Mouse (Mus musculus): ENCODE data around the gene Ift57. TPM values are rescaled to one million over a fixed set of nuclear protein-coding genes. Genes with fewer than 3 reads are reported as not detected.

Ift57 gene
- 23.7 and 25.0 TPM in 2 replicates for polyA plus RNA-seq (2016; fragmentation: Nextera tagmentation; extraction: Ambion mirVana)

- peak; percentile 99 for DNase-seq (ENCODE audit: extremely low spot score, low spot score)
- H3K4me1 ChIP-seq: peaks cover 20% of the 10 kb centered on the region
- no peaks in the 10 kb centered on the region for H3K9me3 ChIP-seq
- H3K4me3 ChIP-seq: peak within 1 kb of the TSS; percentile 76
- H3K36me3 ChIP-seq (replicated peaks): no peaks in the 10 kb centered on the region
- H3K27ac ChIP-seq: peak within 1 kb of the TSS; percentile 91
- 4% methylated on average over 51 of the region's 53 CpGs for WGBS
- no peaks in the 10 kb centered on the region for H3K27me3 ChIP-seq (ENCODE audit: poor library complexity, severe bottlenecking)
Measured at GRCm38 (mm10) chr16:49698620-49699525, at the start of gene Ift57. TSS of gene Ift57 (plus strand) at chr16:49699233.

GRCm38 (mm10) chr16:49657182-49657581 is 41.9 kb upstream of the Ift57 start:
- Histone ChIP-seq H3K9me3 (no peaks in the 10 kb centered on the region), H3K4me1 (no peaks in the 10 kb centered on the region)
- 89% methylated on average over 4 of the region's 4 CpGs for WGBS

GRCm38 (mm10) chr16:49658029-49658428 is 41.0 kb upstream of the Ift57 start:
- H3K9me3 ChIP-seq: no peaks in the 10 kb centered on the region
- H3K27ac ChIP-seq: no peak overlapping the region
- no peaks in the 10 kb centered on the region for H3K27me3 ChIP-seq (ENCODE audit: poor library complexity, severe bottlenecking)
- WGBS: 76% methylated on average over 5 of the region's 5 CpGs
- no peak for DNase-seq (ENCODE audit: extremely low spot score, low spot score)
- no peaks in the 10 kb centered on the region for H3K4me1 ChIP-seq
- H3K4me3 ChIP-seq: no peak overlapping the region
- no peaks in the 10 kb centered on the region for H3K36me3 ChIP-seq (replicated peaks)

More at GRCm38 (mm10) chr16:49657182-49657581, 41.9 kb upstream of the Ift57 start:
- no peak for DNase-seq (ENCODE audit: extremely low spot score, low spot score)
- no peak overlapping the region for H3K27ac ChIP-seq
- H3K27me3 ChIP-seq (ENCODE audit: poor library complexity, severe bottlenecking): no peaks in the 10 kb centered on the region
- no peak overlapping the region for H3K4me3 ChIP-seq
- no peaks in the 10 kb centered on the region for H3K36me3 ChIP-seq (replicated peaks)

GRCm38 (mm10) chr16:49659131-49659530 is 39.9 kb upstream of the Ift57 start:
- no peaks in the 10 kb centered on the region for H3K36me3 ChIP-seq (replicated peaks)
- H3K27ac ChIP-seq: no peak overlapping the region
- H3K9me3 ChIP-seq: no peaks in the 10 kb centered on the region
- WGBS: 84% methylated on average over 2 of the region's 2 CpGs
- no peaks in the 10 kb centered on the region for H3K27me3 ChIP-seq (ENCODE audit: poor library complexity, severe bottlenecking)
- H3K4me3 ChIP-seq: no peak overlapping the region
- DNase-seq (ENCODE audit: extremely low spot score, low spot score): no peak
- H3K4me1 ChIP-seq: no peaks in the 10 kb centered on the region

- 86% methylated on average over 3 of the region's 3 CpGs for WGBS
- Histone ChIP-seq H3K36me3 (replicated peaks) (no peaks in the 10 kb centered on the region), H3K4me3 (no peak overlapping the region), H3K27ac (no peak overlapping the region), H3K9me3 (no peaks in the 10 kb centered on the region), H3K27me3 (ENCODE audit: poor library complexity, severe bottlenecking) (no peaks in the 10 kb centered on the region), H3K4me1 (no peaks in the 10 kb centered on the region)
- DNase-seq (ENCODE audit: extremely low spot score, low spot score): no peak
Measured at GRCm38 (mm10) chr16:49660111-49660510, 38.9 kb upstream of the Ift57 start.

GRCm38 (mm10) chr16:49662201-49662600 is 36.8 kb upstream of the Ift57 start:
- H3K27me3 ChIP-seq (ENCODE audit: poor library complexity, severe bottlenecking): no peaks in the 10 kb centered on the region
- no peaks in the 10 kb centered on the region for H3K36me3 ChIP-seq (replicated peaks)
- 86% methylated on average over 6 of the region's 6 CpGs for WGBS

GRCm38 (mm10) chr16:49664677-49665076 is 34.4 kb upstream of the Ift57 start:
- Histone ChIP-seq H3K4me3 (no peak overlapping the region), H3K27me3 (ENCODE audit: poor library complexity, severe bottlenecking) (no peaks in the 10 kb centered on the region), H3K9me3 (no peaks in the 10 kb centered on the region), H3K36me3 (replicated peaks) (no peaks in the 10 kb centered on the region), H3K27ac (no peak overlapping the region), H3K4me1 (no peaks in the 10 kb centered on the region)
- WGBS: 89% methylated on average over 7 of the region's 7 CpGs
- DNase-seq (ENCODE audit: extremely low spot score, low spot score): no peak

More at GRCm38 (mm10) chr16:49662201-49662600, 36.8 kb upstream of the Ift57 start:
- Histone ChIP-seq H3K9me3 (no peaks in the 10 kb centered on the region), H3K4me3 (no peak overlapping the region), H3K27ac (no peak overlapping the region), H3K4me1 (no peaks in the 10 kb centered on the region)
- no peak for DNase-seq (ENCODE audit: extremely low spot score, low spot score)

- no peaks in the 10 kb centered on the region for H3K9me3 ChIP-seq
- no peak overlapping the region for H3K27ac ChIP-seq
- peaks cover 2% of the 10 kb centered on the region; the same call in 1 of the 2 replicates for H3K4me1 ChIP-seq
- H3K4me3 ChIP-seq: no peak overlapping the region
- H3K36me3 ChIP-seq (replicated peaks): no peaks in the 10 kb centered on the region
- 92% methylated on average over 6 of the region's 6 CpGs for WGBS
- no peaks in the 10 kb centered on the region for H3K27me3 ChIP-seq (ENCODE audit: poor library complexity, severe bottlenecking)
- DNase-seq (ENCODE audit: extremely low spot score, low spot score): no peak
Measured at GRCm38 (mm10) chr16:49679666-49680065, 19.4 kb upstream of the Ift57 start.

- Histone ChIP-seq H3K27me3 (ENCODE audit: poor library complexity, severe bottlenecking) (no peaks in the 10 kb centered on the region), H3K27ac (no peak overlapping the region), H3K4me1 (peaks cover 9% of the 10 kb centered on the region), H3K4me3 (no peak overlapping the region), H3K9me3 (no peaks in the 10 kb centered on the region), H3K36me3 (replicated peaks) (no peaks in the 10 kb centered on the region)
- WGBS: 75% methylated on average over 4 of the region's 4 CpGs
- no peak for DNase-seq (ENCODE audit: extremely low spot score, low spot score)
Measured at GRCm38 (mm10) chr16:49684961-49685360, 14.1 kb upstream of the Ift57 start.

- Histone ChIP-seq H3K4me3 (peak overlapping the region; percentile 76), H3K9me3 (no peaks in the 10 kb centered on the region), H3K4me1 (peaks cover 20% of the 10 kb centered on the region), H3K36me3 (replicated peaks) (no peaks in the 10 kb centered on the region), H3K27ac (peak overlapping the region; percentile 91; the same call in 1 of the 2 replicates), H3K27me3 (ENCODE audit: poor library complexity, severe bottlenecking) (no peaks in the 10 kb centered on the region)
- no peak for DNase-seq (ENCODE audit: extremely low spot score, low spot score)
- WGBS: 41% methylated on average over 5 of the region's 5 CpGs
Measured at GRCm38 (mm10) chr16:49699821-49700220, 788 bp downstream of the Ift57 start.

- H3K4me1 ChIP-seq: no peaks in the 10 kb centered on the region
- H3K36me3 ChIP-seq (replicated peaks): peaks cover 25% of the 10 kb centered on the region
- H3K9me3 ChIP-seq: no peaks in the 10 kb centered on the region
- 75% methylated on average over 1 of the region's 1 CpGs for WGBS
- no peak overlapping the region for H3K4me3 ChIP-seq
- no peaks in the 10 kb centered on the region for H3K27me3 ChIP-seq (ENCODE audit: poor library complexity, severe bottlenecking)
- no peak overlapping the region for H3K27ac ChIP-seq
- no peak for DNase-seq (ENCODE audit: extremely low spot score, low spot score)
Measured at GRCm38 (mm10) chr16:49708074-49708473, 9.0 kb downstream of the Ift57 start.

GRCm38 (mm10) chr16:49710188-49710587 is 11.2 kb downstream of the Ift57 start:
- no peaks in the 10 kb centered on the region for H3K9me3 ChIP-seq
- H3K27ac ChIP-seq: no peak overlapping the region
- no peaks in the 10 kb centered on the region for H3K27me3 ChIP-seq (ENCODE audit: poor library complexity, severe bottlenecking)
- peaks cover 25% of the 10 kb centered on the region for H3K36me3 ChIP-seq (replicated peaks)
- peaks cover 4% of the 10 kb centered on the region; the same call in 1 of the 2 replicates for H3K4me1 ChIP-seq
- DNase-seq (ENCODE audit: extremely low spot score, low spot score): no peak
- no peak overlapping the region for H3K4me3 ChIP-seq
- WGBS: 95% methylated on average over 3 of the region's 3 CpGs

- DNase-seq (ENCODE audit: extremely low spot score, low spot score): no peak
- peaks cover 4% of the 10 kb centered on the region; the same call in 1 of the 2 replicates for H3K4me1 ChIP-seq
- no peak overlapping the region for H3K4me3 ChIP-seq
- no peaks in the 10 kb centered on the region for H3K9me3 ChIP-seq
- no peaks in the 10 kb centered on the region for H3K27me3 ChIP-seq (ENCODE audit: poor library complexity, severe bottlenecking)
- no peak overlapping the region for H3K27ac ChIP-seq
- 80% methylated on average over 3 of the region's 3 CpGs for WGBS
- H3K36me3 ChIP-seq (replicated peaks): peaks cover 22% of the 10 kb centered on the region
Measured at GRCm38 (mm10) chr16:49713302-49713701, 14.3 kb downstream of the Ift57 start.

All from forebrain, embryonic 10.5 days (tissue).